Mouse (Mus musculus): ENCODE measurements around the gene Zfp68. TPM values are rescaled to one million over a fixed set of nuclear protein-coding genes. Genes with fewer than 3 reads are reported as not detected.
"Not testable (repeated sequence)": the region's sequence is repeated elsewhere in the genome, so short reads cannot be mapped to it uniquely, and the experiment has no call there.

Zfp68 gene
- polyA plus RNA-seq, 1 experiment from 2014 or later: 79.3 TPM

- no peak overlapping the region for H3K9ac ChIP-seq
- peaks cover 26% of the 10 kb centered on the region for H3K36me3 ChIP-seq
- H3K27ac ChIP-seq: peak overlapping the region; percentile 79
- H3K4me1 ChIP-seq: peaks cover 22% of the 10 kb centered on the region
- no peak overlapping the region for H3K4me3 ChIP-seq
- WGBS: 59% methylated on average over 5 of the region's 5 CpGs
- H3K4me2 ChIP-seq: peak overlapping the region; percentile 6; the same call in 1 of the 2 replicates
- peaks cover 11% of the 10 kb centered on the region; the same call in 1 of the 2 replicates for H3K9me3 ChIP-seq
- ATAC-seq (ENCODE audit: borderline replicate concordance, extremely low read depth, low FRiP score, low TSS enrichment): no peak
- no peaks in the 10 kb centered on the region for H3K27me3 ChIP-seq
These were observed 1.3 kb upstream of the Zfp68 start for GRCm38 (mm10) chr5:138620836-138621235.

GRCm38 (mm10) chr5:138618353-138618752 lies 1.2 kb downstream of the Zfp68 start:
- peak overlapping the region; percentile 76 for H3K4me3 ChIP-seq
- no peak overlapping the region for H3K9ac ChIP-seq
- H3K36me3 ChIP-seq: peaks cover 50% of the 10 kb centered on the region
- no peak for ATAC-seq (ENCODE audit: borderline replicate concordance, extremely low read depth, low FRiP score, low TSS enrichment)
- H3K27ac ChIP-seq: no peak overlapping the region
- peaks cover 20% of the 10 kb centered on the region; the same call in 1 of the 2 replicates for H3K9me3 ChIP-seq
- 90% methylated on average over 1 of the region's 1 CpGs for WGBS
- H3K27me3 ChIP-seq: no peaks in the 10 kb centered on the region
- peaks cover 6% of the 10 kb centered on the region; the same call in 1 of the 2 replicates for H3K4me1 ChIP-seq
- peak overlapping the region; percentile 46 for H3K4me2 ChIP-seq

- Histone ChIP-seq H3K4me2 (no peak overlapping the region), H3K27me3 (no peaks in the 10 kb centered on the region), H3K9ac (no peak overlapping the region), H3K4me1 (no peaks in the 10 kb centered on the region), H3K27ac (no peak overlapping the region), H3K4me3 (no peak overlapping the region), H3K36me3 (no peaks in the 10 kb centered on the region), H3K9me3 (0 out of 2 replicates have a peak, but pooled peaks cover 3% of the 10 kb centered on the region)
- WGBS: 86% methylated on average over 6 of the region's 6 CpGs
- no peak for ATAC-seq (ENCODE audit: borderline replicate concordance, extremely low read depth, low FRiP score, low TSS enrichment)
These were observed 32.2 kb downstream of the Zfp68 start for GRCm38 (mm10) chr5:138587396-138587795.

GRCm38 (mm10) chr5:138571623-138572022 lies 47.9 kb downstream of the Zfp68 start:
- Histone ChIP-seq H3K4me1 (no peaks in the 10 kb centered on the region), H3K36me3 (no peaks in the 10 kb centered on the region), H3K27ac (no peak overlapping the region), H3K27me3 (no peaks in the 10 kb centered on the region), H3K4me2 (no peak overlapping the region), H3K9me3 (no peaks in the 10 kb centered on the region), H3K4me3 (no peak overlapping the region), H3K9ac (no peak overlapping the region)
- 46% methylated on average over 4 of the region's 4 CpGs for WGBS
- ATAC-seq (ENCODE audit: borderline replicate concordance, extremely low read depth, low FRiP score, low TSS enrichment): no peak

GRCm38 (mm10) chr5:138564612-138565011 lies 54.9 kb downstream of the Zfp68 start, which contains the start of gene 1700123K08Rik:
Gene 1700123K08Rik, minus strand, starts transcription at chr5:138564712.
- H3K4me1 ChIP-seq; H3K9me3 ChIP-seq; H3K27ac ChIP-seq; H3K27me3 ChIP-seq; H3K36me3 ChIP-seq; H3K9ac ChIP-seq; H3K4me3 ChIP-seq; ATAC-seq (ENCODE audit: borderline replicate concordance, extremely low read depth, low FRiP score, low TSS enrichment); H3K4me2 ChIP-seq: not testable (repeated sequence)
- WGBS: 70% methylated on average over 2 of the region's 2 CpGs

Small RNA genes within 50 kb of the gene (microRNA-seq; reads per million reads assigned to microRNA genes)
- not detected for gene Gm24082

Other genes with a start within 250 kb of the Zfp68 start
- 33.3 and 36.1 TPM in 2 replicates for gene Zfp157, start 178.3 kb downstream of the Zfp68 start, polyA plus RNA-seq (2015; fragmentation: Nextera tagmentation; extraction: Ambion mirVana)
- not detected in 2 replicates for gene 1700123K08Rik, start 55.0 kb downstream of the Zfp68 start, polyA plus RNA-seq (2015; fragmentation: Nextera tagmentation; extraction: Ambion mirVana)
- 14.5 and 15.7 TPM in 2 replicates for gene A430033K04Rik, start 3.1 kb upstream of the Zfp68 start, polyA plus RNA-seq (2015; fragmentation: Nextera tagmentation; extraction: Ambion mirVana)
- 6.1 and 6.2 TPM in 2 replicates for gene Fam20c, start 134.8 kb upstream of the Zfp68 start, polyA plus RNA-seq (2015; fragmentation: Nextera tagmentation; extraction: Ambion mirVana)
- not detected in 2 replicates for gene Gm5294, start 200.3 kb upstream of the Zfp68 start, polyA plus RNA-seq (2015; fragmentation: Nextera tagmentation; extraction: Ambion mirVana)

All from lung, embryonic 15.5 days (tissue).